Mouse (Mus musculus) heart, postnatal 4 days (tissue): ENCODE measurements around the gene Rora. TPM values are rescaled to one million over a fixed set of nuclear protein-coding genes. Genes with fewer than 3 reads are reported as not detected.

Source experiments
- DNase-seq: peaks from one replicate; pipeline ENCODE4 v3.0.0; 2021
- total RNA-seq, 2 experiments: library from RNA; stranded (reverse); gene quantifications; 2 replicates each; pipeline ENCODE4 v1.2.3; 2021

Rora gene
- total RNA-seq, 2 experiments from 2014 or later: 17.0 to 18.1 TPM

GRCm38 (mm10) chr9:69431863-69432555 is 778.4 kb downstream of the Rora start:
- DNase-seq: no peak

GRCm38 (mm10) chr9:69435194-69435593 is 781.6 kb downstream of the Rora start:
- no peak for DNase-seq

GRCm38 (mm10) chr9:69435662-69436061 is 782.1 kb downstream of the Rora start:
- no peak for DNase-seq
